Mouse (Mus musculus) left cerebral cortex, postnatal 10 days (tissue): Measurements from ENCODE around the gene Nlgn2. TPM values are rescaled to one million over a fixed set of nuclear protein-coding genes. Genes with fewer than 3 reads are reported as not detected.

ENCODE experiments used
- DNase-seq, 2 experiments: peaks; one replicate each; pipeline ENCODE4 v3.0.0; 2021 to 2022; ENCODE audit warnings: low spot score in 2 of 2, mixed read lengths in 1 of 2; ENCODE audit errors: extremely low spot score in 1 of 2
- intact Hi-C: fragments of 180-260 bp; cut with DNase I; formaldehyde crosslinking; loops from one replicate; pipeline ENCODE4 v1.15.1; 2025
- total RNA-seq, 2 experiments: library from RNA; stranded (reverse); gene quantifications; 2 replicates each; pipeline ENCODE4 v1.2.3; 2021

The Nlgn2 gene
- total RNA-seq, 2 experiments from 2014 or later, result 268 to 274 TPM

DNA sequence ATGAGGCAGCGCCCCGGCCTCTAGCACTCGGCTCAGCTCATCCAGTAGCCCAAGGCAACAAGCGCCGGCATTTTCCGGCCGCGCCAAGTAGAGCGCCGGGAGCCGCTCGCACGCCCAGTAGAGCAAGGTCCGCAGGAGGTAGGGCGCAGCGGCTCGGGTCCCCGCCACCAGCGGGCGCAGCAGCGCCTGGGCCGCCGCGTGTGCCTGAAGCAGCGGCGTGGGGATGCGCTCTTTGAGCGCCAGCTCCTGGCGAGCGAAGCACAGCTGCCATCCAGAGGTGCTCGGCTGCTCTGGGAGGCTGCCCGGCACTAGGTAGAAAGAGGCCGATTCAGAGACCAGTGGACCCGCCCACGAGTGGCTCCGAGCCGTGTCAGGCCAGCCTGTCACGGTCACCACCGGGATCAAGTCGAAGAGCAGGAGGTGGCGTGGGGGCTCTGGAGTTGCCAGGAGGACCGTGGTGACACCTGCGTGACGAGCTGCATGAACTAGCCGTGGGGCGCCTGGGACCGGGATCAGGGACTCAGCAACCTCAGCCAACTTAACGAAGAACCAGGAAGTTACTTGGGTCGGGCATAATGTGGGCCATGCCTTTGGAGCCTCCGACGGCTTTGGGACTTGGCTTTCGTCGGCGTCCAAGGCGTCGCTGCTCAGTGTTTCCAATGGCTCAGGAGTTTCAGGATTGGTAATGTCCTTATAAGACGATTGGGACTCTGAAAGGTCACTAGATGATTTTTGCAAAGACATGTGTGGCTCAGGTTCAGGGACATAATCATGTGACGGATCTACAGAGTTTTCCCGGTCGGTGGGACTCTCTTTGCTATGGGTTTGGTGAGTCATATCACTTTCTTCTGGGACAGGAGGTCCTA lies 33.6 kb downstream of the Nlgn2 start:
- intact Hi-C loops, result loop anchor here (2.0 to 5.0 kb wide), 3 partner anchors 33 to 73 kb away; partner anchors contain the start of genes Nlgn2, Polr2a, Tmem256 and Tmem95
- peak; percentile 50 to 81 for DNase-seq

DNA sequence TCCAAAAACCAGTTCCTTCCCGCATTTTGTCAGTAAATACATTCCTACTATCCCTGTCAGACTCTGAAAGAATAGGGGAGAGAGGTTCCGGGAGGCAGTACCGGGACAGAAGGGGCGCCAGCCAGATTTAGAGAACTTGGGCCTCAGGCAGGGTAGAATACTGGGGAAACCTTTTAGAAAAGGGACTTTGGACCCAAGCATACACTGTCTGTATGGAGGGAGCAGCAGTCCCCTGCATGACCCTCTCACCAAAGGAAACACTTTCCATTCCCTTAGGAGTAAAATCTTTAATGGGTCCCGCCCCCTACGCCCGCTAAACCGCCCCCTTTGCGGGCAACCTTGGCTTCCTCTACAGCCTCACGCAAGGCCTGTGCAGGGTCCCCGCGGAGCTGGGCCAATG lies 34.3 kb downstream of the Nlgn2 start:
- DNase-seq, result no peak
- intact Hi-C loops, result loop anchor here (2.0 to 5.0 kb wide), 3 partner anchors 34 to 74 kb away; partner anchors contain the start of genes Nlgn2, Polr2a, Tmem256 and Tmem95

GRCm38 (mm10) chr11:69802648-69803105 lies 34.9 kb downstream of the Nlgn2 start:
- DNase-seq, result peak; percentile 77 to 92

DNA sequence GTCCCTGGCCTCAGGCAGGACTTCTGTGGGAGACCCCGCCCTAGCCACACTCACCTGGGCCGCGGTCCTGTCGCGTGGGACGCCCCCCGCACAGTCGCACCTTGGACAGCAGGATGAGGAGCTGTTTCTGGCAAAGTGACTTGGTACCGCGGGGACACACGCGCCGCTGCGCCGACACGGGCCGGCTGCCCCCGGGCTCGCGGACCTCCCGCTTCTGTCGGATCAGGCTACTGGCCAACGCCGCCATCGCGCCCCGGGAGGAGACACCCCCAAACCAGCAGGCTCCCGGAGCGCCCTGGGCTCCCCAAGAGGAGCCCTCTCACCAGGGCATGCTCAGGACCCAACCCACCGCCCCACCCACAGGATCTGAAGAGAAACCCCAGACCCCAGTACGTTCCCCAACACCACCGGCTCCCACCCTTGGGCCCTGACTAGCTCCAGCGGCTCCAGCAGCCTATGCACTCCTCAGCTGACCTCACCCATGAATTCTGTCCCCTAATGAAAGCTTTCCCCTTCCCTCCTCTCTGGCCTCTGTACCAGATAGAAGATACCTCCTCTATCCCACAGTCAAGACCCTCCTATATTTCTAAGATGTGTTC lies 36.1 kb downstream of the Nlgn2 start, which contains the start of gene Fgf11:
Fgf11 (minus strand) TSS at position 479 of the 599 bp plus-strand sequence.
- intact Hi-C loops, result loop anchor here (5.0 kb wide), 2 partner anchors 36 to 76 kb away; partner anchors contain the start of genes Nlgn2, Tmem256 and Tmem95
- DNase-seq, result peak in 1 of 2 experiments; percentile 60

More at GRCm38 (mm10) chr11:69802648-69803105, 34.9 kb downstream of the Nlgn2 start:
- intact Hi-C loops, result loop anchor here (2.0 to 5.0 kb wide), 3 partner anchors 35 to 75 kb away; partner anchors contain the start of genes Nlgn2, Polr2a, Tmem256 and Tmem95

DNA sequence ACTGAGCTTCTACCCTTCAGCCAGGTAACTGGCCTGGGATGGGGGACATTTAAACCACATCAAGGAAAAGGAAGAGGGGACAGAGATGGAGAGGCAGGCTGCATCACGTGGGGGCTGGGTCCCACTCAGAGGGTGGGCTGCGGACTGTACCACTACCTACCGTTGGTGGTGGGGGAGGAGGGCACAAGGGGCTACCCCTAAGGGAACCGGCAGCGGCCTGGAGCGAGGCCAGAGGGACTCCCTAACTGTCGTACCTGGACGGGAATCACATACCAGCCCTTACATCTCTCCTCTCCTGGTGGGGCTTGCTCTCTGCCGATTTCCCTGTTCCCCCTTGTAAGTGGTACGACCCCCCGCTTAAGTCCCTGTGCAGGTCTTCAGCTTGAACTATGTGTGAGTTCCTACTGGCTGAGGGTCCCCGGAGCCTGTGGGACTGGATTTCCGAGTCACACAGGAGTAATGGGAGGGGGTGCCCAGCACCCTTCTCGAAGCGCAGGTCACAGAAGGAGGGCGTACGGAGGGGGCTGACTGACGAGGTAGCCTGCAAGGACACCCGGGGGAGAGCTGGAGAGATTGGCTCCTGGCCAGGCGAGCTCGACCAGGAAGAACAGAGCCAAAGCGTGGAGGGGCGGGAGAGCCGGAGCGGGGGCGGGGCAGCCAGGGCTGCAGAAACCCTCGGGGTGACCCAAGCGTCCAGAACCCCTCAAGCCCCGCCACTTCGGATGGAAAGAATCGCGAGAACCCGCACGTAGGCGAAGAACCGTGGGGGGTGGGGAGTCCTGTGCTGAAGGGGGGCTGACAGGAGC lies 37.0 kb downstream of the Nlgn2 start:
- DNase-seq, result peak; percentile 68 to 90
- intact Hi-C loops, result loop anchor here (5.0 kb wide), 2 partner anchors 37 to 77 kb away; partner anchors contain the start of genes Nlgn2, Tmem256 and Tmem95

- peak in 1 of 2 experiments; percentile 83 for DNase-seq
- intact Hi-C loops, result loop anchor here (5.0 kb wide), 2 partner anchors 37 to 77 kb away; partner anchors contain the start of genes Nlgn2, Tmem256 and Tmem95
Measured at GRCm38 (mm10) chr11:69800138-69800391, 37.5 kb downstream of the Nlgn2 start.

DNA sequence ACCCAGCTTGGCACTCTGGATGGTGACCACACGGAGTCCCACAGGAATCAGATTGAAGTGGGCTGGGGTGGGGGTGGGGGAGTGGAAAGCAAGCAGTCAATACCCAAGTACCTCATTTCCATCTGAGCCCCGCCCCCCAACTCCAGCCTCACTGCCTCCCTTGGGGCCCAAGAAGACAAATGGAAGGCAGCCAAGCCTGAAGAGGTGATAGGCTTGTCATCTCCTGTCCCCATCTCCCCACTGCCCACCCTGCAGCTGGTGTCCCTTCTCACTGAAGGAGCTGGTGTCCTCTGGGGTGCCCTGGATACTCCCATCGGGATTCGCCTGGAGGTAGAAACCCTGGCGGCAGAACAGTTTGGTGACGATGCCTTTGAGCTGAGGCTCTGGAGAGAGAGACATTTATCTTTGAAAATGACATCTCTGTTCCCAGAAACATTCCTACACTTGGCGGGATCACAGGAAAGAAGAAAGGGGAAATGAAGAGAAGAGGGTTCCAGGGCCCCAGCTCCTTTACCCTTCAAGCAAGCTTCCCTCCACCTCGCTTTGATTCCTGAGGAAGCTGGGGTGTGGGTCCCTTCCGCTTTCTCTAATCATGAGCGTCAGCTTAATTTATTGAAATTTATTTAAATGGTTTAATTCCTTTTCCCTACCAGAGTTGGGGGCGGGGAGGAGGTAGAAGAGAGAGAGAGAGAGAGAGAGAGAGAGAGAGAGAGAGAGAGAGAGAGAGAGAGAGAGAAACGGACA lies 38.0 kb downstream of the Nlgn2 start:
- DNase-seq, result peak in 1 of 2 experiments; percentile 68
- intact Hi-C loops, result loop anchor here (5.0 kb wide), 2 partner anchors 38 to 78 kb away; partner anchors contain the start of genes Nlgn2, Tmem256 and Tmem95

DNA sequence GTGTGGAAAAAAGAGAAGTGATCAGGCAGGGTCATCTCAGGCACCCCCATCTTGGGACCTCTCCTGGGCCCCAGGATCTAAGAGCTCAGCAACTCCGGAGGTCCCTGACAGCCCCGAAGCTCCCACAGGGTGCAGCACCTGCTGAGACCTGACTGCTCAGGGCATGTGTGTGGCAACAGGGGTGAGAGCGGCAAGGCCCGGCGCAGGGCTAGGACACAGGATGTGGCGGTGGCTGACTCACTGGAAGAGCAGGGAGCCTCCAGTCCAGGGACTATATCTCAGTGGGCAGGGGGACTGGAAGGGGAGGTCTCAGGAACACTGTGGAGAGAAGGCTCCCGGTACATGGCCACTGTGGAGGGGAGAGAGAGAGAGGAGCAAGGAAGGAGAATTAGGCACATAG lies 39.7 kb downstream of the Nlgn2 start:
- no peak for DNase-seq
- intact Hi-C loops, result no loop called here

DNA sequence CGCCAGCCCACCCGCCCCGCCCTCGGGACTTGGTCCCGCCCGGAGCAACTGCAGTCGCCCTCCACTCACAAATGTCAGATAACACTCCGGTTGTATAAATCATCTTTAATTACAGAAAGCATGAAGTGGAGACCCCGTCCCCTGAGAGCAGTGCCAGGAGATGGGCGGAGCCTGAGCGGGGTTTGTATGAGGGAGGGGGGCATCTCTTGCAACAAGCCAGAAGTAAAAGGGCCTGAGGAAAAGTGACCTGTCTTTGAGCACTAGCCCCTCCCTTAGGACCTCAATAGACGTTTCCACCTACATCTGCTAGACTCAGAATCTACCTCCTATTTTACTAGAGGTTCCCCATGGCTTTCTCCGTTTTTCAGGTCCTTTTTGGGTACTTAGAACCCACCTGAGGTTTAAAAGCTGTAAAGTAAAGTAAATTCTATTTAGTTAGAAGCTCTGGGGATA lies 41.6 kb downstream of the Nlgn2 start:
- intact Hi-C loops, result no loop called here
- DNase-seq, result no peak

- intact Hi-C loops, result no loop called here
- DNase-seq, result peak; percentile 92 to 95
Measured at GRCm38 (mm10) chr11:69795168-69795982, 42.2 kb downstream of the Nlgn2 start, which contains the start of gene Chrnb1. Chrnb1 (minus strand) TSS chr11:69795943.

DNA sequence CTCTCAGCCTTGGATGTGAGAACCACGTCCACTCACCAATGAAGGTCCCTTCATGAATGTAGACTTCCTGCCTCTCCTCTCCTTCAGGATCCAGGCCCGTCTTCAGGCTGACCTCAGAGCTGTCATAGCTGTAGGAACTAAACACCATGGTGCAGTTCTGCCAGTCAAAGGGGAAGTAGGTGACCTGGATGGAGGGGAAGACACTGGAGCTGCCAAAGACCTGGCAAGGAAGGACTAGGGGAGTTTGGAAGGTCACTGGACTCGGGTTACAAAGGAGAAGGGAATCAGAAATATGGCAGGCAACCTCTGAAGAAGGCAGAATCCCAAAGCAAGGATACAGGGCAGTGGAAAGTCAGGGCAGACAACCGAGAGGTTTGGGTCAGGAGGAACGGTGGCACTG lies 44.2 kb downstream of the Nlgn2 start:
- no peak for DNase-seq
- intact Hi-C loops, result no loop called here

DNA sequence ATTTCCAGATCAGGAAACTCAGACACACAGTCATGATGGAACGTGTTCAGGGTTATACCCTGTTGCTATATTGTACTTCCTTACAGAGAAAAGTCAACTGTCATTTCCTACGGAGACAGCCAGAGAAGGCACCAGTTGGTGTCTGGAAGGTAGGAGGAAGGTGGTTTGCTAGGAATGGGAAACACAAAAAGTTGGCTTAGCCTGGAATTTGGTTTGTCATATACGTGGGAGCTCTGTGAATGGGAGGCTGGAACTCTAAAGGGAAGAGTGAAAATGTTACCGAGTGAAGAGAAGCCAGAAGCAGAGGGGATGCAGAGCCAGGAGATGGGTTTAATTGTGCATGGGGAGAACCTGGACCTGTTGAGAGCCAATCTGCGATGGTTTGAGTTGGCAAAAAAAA lies 46.2 kb downstream of the Nlgn2 start:
- no peak for DNase-seq
- intact Hi-C loops, result no loop called here

- intact Hi-C loops, result no loop called here
- no peak for DNase-seq
Measured at GRCm38 (mm10) chr11:69789431-69789830, 48.2 kb downstream of the Nlgn2 start.

DNA sequence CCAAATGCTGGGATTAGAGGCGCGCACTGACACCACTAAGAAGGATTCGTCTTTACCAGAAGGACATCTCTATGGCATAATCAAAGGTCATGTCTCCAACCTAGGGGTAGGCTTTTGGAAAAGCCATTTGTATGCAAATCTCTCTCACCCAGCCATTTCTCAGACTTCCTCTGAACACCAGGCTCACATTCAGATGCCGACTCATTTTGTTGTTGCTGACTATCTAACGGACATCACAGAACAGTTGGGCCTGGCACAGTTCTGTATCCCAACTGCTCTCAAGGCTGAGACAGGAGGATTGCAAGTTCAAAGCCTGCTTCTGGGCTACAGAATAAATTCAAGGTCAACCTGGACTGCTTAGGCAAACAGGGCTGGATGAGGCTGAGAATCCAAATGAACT lies 50.3 kb downstream of the Nlgn2 start:
- intact Hi-C loops, result no loop called here
- no peak for DNase-seq

DNA sequence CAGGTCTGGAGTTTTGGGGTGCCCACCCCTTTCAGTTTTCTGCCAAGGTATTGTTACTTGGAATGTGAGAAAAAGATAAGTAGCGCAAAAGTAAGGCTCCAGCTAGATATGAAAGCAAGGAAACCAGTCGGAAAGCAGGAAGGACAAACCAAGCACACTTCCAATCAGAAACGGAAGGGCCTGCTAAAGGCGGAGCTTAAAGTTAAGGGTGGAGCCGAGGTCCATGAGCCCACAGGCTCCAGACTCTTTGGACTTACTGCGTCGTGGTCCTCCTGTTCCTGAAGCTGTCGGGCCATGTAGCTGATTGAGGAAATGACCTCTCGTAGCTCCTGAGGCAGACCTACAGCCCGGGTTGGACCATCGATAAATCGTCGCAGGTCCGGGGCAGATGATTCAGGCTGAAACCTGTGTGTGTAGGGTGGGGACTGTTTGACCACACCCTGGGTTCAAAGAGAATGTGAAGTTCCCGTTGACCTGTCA lies 52.8 kb downstream of the Nlgn2 start:
- DNase-seq, result no peak
- intact Hi-C loops, result no loop called here

DNA sequence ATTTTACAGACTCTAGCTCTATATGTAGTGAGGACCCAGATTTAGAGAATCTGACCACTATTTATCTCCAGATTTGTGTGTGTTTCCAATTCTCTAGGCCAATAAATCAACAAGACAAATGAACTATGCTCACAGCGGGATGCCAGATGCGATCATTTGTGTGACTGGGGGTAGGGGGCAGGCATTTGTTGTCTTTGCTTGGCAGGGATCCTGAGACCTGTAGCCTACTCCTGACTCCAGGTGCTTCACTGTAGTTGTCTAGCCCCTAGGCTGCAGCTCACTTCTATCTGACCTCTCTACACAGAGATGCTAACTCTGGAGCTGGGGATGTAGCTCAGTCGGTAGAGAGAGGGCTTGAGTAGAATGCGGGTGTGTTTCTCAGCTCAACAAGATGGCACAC lies 55.8 kb downstream of the Nlgn2 start:
- DNase-seq, result no peak
- intact Hi-C loops, result no loop called here

- intact Hi-C loops, result no loop called here
- no peak for DNase-seq
Measured at GRCm38 (mm10) chr11:69778985-69779384, 58.6 kb downstream of the Nlgn2 start.
